Mouse (Mus musculus) liver, embryonic 16.5 days (tissue): ENCODE measurements around the gene Clip1. TPM values are rescaled to one million over a fixed set of nuclear protein-coding genes. Genes with fewer than 3 reads are reported as not detected.

Experiments
- ATAC-seq: fragments of 200-750 bp; cut with Nextera tagmentation; 2 replicates; pipeline ENCODE4 v1.8.0; 2017; ENCODE audit warnings: low read depth, mild to moderate bottlenecking, moderate number of reproducible peaks, moderate library complexity
- H3K27ac ChIP-seq: fragments of 300-500 bp; sonication (generic); 2 replicates; pipeline ENCODE4 v1.5.1; 2014; ENCODE audit warnings: mild to moderate bottlenecking, low read length
- H3K27me3 ChIP-seq: fragments of 300-500 bp; sonication (generic); 2 replicates; pipeline ENCODE4 v1.6.1; 2014; ENCODE audit warnings: low read depth, low read length, mixed read lengths; ENCODE audit not compliant: control insufficient read depth, insufficient read depth
- H3K36me3 ChIP-seq: fragments of 300-500 bp; sonication (generic); 2 replicates; pipeline ENCODE4 v1.6.1; 2014; ENCODE audit warnings: mild to moderate bottlenecking; ENCODE audit not compliant: control insufficient read depth, insufficient read depth
- H3K4me1 ChIP-seq: fragments of 300-500 bp; sonication (generic); 2 replicates; pipeline ENCODE4 v1.6.1; 2014; ENCODE audit warnings: low read depth, low read length, mixed read lengths; ENCODE audit not compliant: control insufficient read depth
- H3K4me2 ChIP-seq: fragments of 300-500 bp; sonication (generic); 2 replicates; pipeline ENCODE4 v1.6.1; 2014; ENCODE audit warnings: low read depth, low read length, mixed read lengths
- H3K4me3 ChIP-seq: fragments of 300-500 bp; sonication (generic); 2 replicates; pipeline ENCODE4 v1.5.1; 2014; ENCODE audit warnings: low read depth, mild to moderate bottlenecking, low read length
- H3K9ac ChIP-seq: fragments of 300-500 bp; sonication (generic); 2 replicates; pipeline ENCODE4 v1.6.1; 2014; ENCODE audit warnings: low read depth, low read length
- H3K9me3 ChIP-seq: fragments of 300-500 bp; sonication (generic); replicated peaks from 2 replicates; pipeline ENCODE4 v1.6.1; 2016; ENCODE audit warnings: low read length; ENCODE audit not compliant: control insufficient read depth
- WGBS: fragments of 180-500 bp; shearing (Covaris S2); extraction: QIAGEN DNeasy Blood & Tissue Kit; methylation state at CpG from one replicate; pipeline ENCODE4 v1.1.7; 2014; ENCODE audit not compliant: insufficient replicate concordance; 5-methylcytosine and 5-hydroxymethylcytosine counted together
- polyA plus RNA-seq: library from polyadenylated mRNA; unstranded; fragments of >200 nt; fragmentation: Nextera tagmentation; extraction: Ambion mirVana; gene quantifications from 2 replicates; pipeline ENCODE4 v1.2.1, GENCODE M21; 2015

Clip1 gene
- polyA plus RNA-seq, 1 experiment from 2014 or later = 10.7 TPM

DNA sequence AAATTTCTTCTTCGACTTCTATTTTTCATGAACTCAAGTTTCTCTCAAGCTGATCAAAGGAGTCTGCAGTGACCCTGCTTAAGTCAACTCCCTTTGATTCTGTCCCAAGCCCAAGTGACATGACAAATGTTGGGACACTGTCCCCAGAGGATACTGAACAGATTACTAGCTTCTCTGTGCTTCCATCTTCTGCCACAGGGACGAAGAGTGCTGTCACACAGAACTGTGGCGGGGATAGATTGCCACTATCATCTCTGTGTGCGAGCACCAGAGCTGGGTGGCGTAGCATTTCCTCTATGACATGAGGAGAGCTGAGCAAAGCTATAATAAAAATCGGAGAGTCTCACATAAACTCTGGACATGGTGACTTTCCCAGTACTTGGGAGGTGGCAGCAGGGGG lies 82.2 kb downstream of the Clip1 start:
- no peaks in the 10 kb centered on the region for H3K4me1 ChIP-seq
- no peak overlapping the region for H3K9ac ChIP-seq
- no peak overlapping the region for H3K27ac ChIP-seq
- peaks cover 3% of the 10 kb centered on the region; the same call in 1 of the 2 replicates for H3K36me3 ChIP-seq
- no peak overlapping the region for H3K4me2 ChIP-seq
- H3K9me3 ChIP-seq = no peaks in the 10 kb centered on the region
- no peak for ATAC-seq
- H3K27me3 ChIP-seq = no peaks in the 10 kb centered on the region
- WGBS = 59% methylated on average over 6 of the region's 6 CpGs
- H3K4me3 ChIP-seq = no peak overlapping the region

DNA sequence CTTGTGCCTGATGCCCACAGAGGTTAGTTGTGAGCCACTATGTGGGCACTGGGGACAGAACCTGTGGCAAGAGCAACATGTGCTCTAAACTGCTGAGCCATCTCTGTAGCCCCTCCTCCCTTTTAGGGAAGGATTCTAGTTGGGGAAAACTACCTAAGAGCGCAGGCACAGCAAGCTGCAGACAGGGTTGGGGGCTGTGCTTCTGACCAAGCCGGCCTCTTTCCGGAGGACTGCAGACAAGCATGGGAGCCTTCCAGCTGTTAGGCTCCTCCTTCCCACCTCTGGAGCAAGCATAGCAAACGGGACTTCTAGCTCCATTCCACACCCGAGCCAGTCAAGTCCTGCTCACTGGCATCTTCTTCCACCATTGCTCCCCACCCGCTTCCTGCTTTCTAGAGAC lies 85.1 kb downstream of the Clip1 start:
- Histone ChIP-seq H3K27ac (no peak overlapping the region), H3K9me3 (no peaks in the 10 kb centered on the region), H3K27me3 (no peaks in the 10 kb centered on the region), H3K4me3 (no peak overlapping the region), H3K36me3 (no peaks in the 10 kb centered on the region), H3K4me2 (no peak overlapping the region), H3K4me1 (no peaks in the 10 kb centered on the region), H3K9ac (no peak overlapping the region)
- WGBS = 41% methylated on average over 6 of the region's 6 CpGs
- no peak for ATAC-seq

DNA sequence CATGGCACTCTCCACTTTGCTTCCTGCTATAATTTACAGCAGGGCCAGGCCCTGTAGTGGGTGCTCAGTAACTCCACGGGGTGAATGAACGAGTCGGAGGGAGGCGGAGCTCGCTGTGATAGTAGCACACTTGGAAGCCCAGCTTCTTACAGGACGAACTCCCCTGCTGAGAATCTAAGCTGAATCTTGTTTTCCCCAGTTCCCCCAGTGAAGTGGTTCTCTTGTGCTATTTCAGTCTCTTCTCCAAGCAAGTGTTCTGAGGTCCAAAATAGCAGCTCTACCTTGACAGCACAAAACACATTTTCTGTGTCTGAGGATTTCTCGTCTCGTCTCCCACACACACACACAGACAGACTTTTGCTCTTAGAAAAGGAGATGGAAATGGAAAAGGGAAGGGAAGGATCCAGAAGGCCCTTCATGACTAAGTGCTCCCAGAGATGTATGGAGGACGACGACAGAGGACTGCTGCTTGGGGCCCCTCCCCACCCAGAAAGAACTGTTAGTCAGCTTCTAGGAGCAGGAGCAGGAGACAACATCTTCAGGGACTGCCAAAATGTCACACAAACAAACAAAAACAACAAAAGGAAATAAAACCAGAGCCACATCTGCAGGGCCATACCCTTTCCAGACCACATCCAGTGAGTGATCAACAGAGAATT lies 90.7 kb downstream of the Clip1 start:
- Histone ChIP-seq H3K4me1 (no peaks in the 10 kb centered on the region), H3K27me3 (no peaks in the 10 kb centered on the region), H3K9ac (no peak overlapping the region), H3K4me3 (no peak overlapping the region), H3K4me2 (no peak overlapping the region), H3K36me3 (no peaks in the 10 kb centered on the region), H3K27ac (no peak overlapping the region), H3K9me3 (no peaks in the 10 kb centered on the region)
- WGBS = 81% methylated on average over 10 of the region's 10 CpGs
- no peak for ATAC-seq

- Histone ChIP-seq H3K4me1 (no peaks in the 10 kb centered on the region), H3K4me2 (no peak overlapping the region), H3K27me3 (no peaks in the 10 kb centered on the region), H3K36me3 (peaks cover 5% of the 10 kb centered on the region; the same call in 1 of the 2 replicates), H3K9me3 (no peaks in the 10 kb centered on the region), H3K9ac (no peak overlapping the region), H3K4me3 (no peak overlapping the region), H3K27ac (no peak overlapping the region)
- 67% methylated on average over 6 of the region's 6 CpGs for WGBS
- no peak for ATAC-seq
Observed at GRCm38 (mm10) chr5:123580043-123580442, 104.4 kb downstream of the Clip1 start.

DNA sequence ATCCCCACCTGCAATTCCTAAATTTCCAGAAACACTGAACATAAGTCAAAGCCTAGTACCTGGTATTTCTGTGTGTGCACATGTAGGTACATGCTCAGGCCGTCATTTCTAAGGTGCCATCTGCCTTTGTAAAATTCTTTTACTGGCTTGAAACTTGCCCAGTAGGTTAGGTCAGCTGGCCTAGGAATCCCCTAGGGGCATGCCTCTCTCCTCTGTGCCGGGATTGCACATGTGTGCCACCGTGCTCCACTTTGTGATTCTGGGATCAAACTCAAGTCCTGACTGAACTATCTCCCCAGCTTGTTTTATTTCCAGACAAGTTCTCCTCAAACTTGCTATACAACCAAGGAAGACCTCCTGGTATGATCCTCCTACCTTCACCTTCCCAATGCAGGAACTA lies 107.7 kb downstream of the Clip1 start:
- H3K27ac ChIP-seq = no peak overlapping the region
- no peak overlapping the region for H3K4me3 ChIP-seq
- no peak overlapping the region for H3K4me2 ChIP-seq
- H3K9me3 ChIP-seq = no peaks in the 10 kb centered on the region
- ATAC-seq = no peak
- 76% methylated on average over 3 of the region's 3 CpGs for WGBS
- H3K9ac ChIP-seq = no peak overlapping the region
- H3K4me1 ChIP-seq = peaks cover 12% of the 10 kb centered on the region
- no peaks in the 10 kb centered on the region for H3K27me3 ChIP-seq
- H3K36me3 ChIP-seq = peaks cover 5% of the 10 kb centered on the region; the same call in 1 of the 2 replicates

- WGBS = 59% methylated on average over 8 of the region's 8 CpGs
- peak overlapping the region; percentile 97 for H3K4me3 ChIP-seq
Observed at GRCm38 (mm10) chr5:123573362-123573761, 111.1 kb downstream of the Clip1 start.

DNA sequence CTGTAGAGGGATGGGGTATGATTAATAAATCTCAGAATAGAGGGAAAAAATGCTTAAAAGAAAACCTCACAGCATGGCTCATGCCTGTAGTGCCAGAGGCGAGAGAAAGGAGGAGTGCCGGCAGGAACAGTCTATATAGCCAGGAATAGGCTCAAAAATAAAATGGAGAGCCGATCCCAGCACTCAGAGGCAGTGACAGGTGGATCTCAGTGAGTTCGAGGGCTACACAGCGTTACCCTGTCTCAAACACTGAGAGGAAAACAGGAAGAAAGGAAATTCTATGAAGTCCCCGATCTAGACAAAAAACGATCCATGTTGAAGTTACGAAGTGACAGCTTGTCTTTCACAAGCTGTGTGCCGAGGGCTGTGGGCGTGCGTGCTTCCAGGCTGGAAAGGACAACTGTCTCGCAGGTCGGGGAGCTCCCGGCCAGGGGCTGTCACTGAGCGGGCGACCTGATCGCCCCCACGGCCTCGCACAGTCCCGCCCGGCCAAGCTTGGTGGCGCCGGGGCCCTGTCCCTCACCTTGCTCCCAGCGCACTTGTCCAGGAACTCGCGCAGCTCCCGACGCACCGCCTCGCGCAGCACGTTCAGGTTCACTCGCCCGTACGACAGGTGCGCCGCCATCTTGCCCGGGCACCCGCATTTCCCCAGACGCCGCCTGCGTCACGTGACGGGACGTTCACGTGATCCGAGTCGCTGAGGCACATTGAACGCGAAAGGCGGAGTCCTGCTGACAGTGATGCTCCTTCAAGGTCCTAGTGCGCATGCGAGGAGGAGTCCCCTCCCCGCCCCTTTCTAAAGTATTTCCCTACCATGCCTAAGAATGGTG lies 111.8 kb downstream of the Clip1 start, which contains the start of gene Vps33a:
TSS of gene Vps33a (minus strand) at position 682 of the 830 bp plus-strand sequence.
- Histone ChIP-seq H3K4me3 (peak within 1 kb of the TSS; percentile 97), H3K4me2 (peak within 1 kb of the TSS; percentile 97), H3K9me3 (no peaks in the 10 kb centered on the region), H3K27ac (peak within 1 kb of the TSS; percentile 83), H3K36me3 (peaks cover 15% of the 10 kb centered on the region), H3K27me3 (no peaks in the 10 kb centered on the region), H3K4me1 (peaks cover 16% of the 10 kb centered on the region), H3K9ac (peak within 1 kb of the TSS; percentile 95)
- ATAC-seq = peak; percentile 96
- under 1% methylated on average over 54 of the region's 54 CpGs for WGBS

More at GRCm38 (mm10) chr5:123573362-123573761, 111.1 kb downstream of the Clip1 start:
- ATAC-seq = no peak
- no peaks in the 10 kb centered on the region for H3K27me3 ChIP-seq
- H3K36me3 ChIP-seq = peaks cover 15% of the 10 kb centered on the region
- H3K27ac ChIP-seq = no peak overlapping the region
- peaks cover 16% of the 10 kb centered on the region for H3K4me1 ChIP-seq
- no peak overlapping the region; the same call in 1 of the 2 replicates for H3K9ac ChIP-seq
- H3K9me3 ChIP-seq = no peaks in the 10 kb centered on the region
- peak overlapping the region; percentile 97 for H3K4me2 ChIP-seq

- no peaks in the 10 kb centered on the region for H3K27me3 ChIP-seq
- no peaks in the 10 kb centered on the region for H3K9me3 ChIP-seq
- ATAC-seq = no peak
- no peak overlapping the region for H3K27ac ChIP-seq
- H3K4me2 ChIP-seq = no peak overlapping the region
- peaks cover 37% of the 10 kb centered on the region for H3K36me3 ChIP-seq
- H3K4me3 ChIP-seq = no peak overlapping the region
- H3K4me1 ChIP-seq = no peaks in the 10 kb centered on the region; the same call in 1 of the 2 replicates
- no peak overlapping the region for H3K9ac ChIP-seq
- 86% methylated on average over 11 of the region's 11 CpGs for WGBS
Observed at GRCm38 (mm10) chr5:123561128-123561527, 123.3 kb downstream of the Clip1 start.

DNA sequence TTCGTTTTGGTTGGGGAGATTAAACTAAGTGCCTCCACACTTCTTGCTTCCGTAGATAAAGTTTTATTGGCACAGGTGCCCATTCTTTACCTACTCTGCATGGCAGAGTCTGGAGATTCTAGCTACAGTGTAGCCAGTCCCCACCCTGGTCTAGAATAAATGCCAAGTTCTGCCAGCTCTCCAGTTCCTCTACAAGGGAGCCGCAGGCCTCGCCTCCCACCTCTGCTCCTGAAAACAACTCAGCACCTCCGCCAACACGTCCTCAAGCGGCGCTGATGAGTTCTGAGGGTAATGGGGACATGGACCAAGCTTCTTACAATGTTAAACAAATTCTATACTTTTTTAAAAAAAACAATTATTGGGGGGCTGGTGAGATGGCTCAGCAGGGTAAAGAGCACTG lies 124.8 kb downstream of the Clip1 start:
- no peaks in the 10 kb centered on the region for H3K9me3 ChIP-seq

More for the DNA sequence above, 124.8 kb downstream of the Clip1 start:
- ATAC-seq = no peak
- peaks cover 8% of the 10 kb centered on the region for H3K4me1 ChIP-seq
- no peak overlapping the region for H3K4me3 ChIP-seq
- WGBS = 86% methylated on average over 8 of the region's 8 CpGs
- H3K9ac ChIP-seq = no peak overlapping the region
- H3K4me2 ChIP-seq = no peak overlapping the region
- H3K36me3 ChIP-seq = peaks cover 35% of the 10 kb centered on the region
- no peaks in the 10 kb centered on the region for H3K27me3 ChIP-seq
- no peak overlapping the region for H3K27ac ChIP-seq
